Mouse (Mus musculus) myocyte (in vitro differentiated cells): Measurements from ENCODE around the gene Ambn. TPM values are rescaled to one million over a fixed set of nuclear protein-coding genes. Genes with fewer than 3 reads are reported as not detected.
"Not testable (repeated sequence)": the region's sequence is repeated elsewhere in the genome, so short reads cannot be mapped to it uniquely, and the experiment has no call there.

Source experiments
- H3K27me3 ChIP-seq: one replicate; pipeline ENCODE4 v1.6.1; 2011; ENCODE audit not compliant: control insufficient read depth, insufficient read depth, insufficient read length
- H3K36me3 ChIP-seq: one replicate; pipeline ENCODE4 v1.6.1; 2011; ENCODE audit not compliant: control insufficient read depth, insufficient read depth
- H3K4me2 ChIP-seq: one replicate; pipeline ENCODE4 v1.6.1; 2011; ENCODE audit warnings: low read depth, control low read depth
- H3K4me3 ChIP-seq: one replicate; pipeline ENCODE4 v1.5.1; 2011; ENCODE audit warnings: mild to moderate bottlenecking, control low read depth, moderate library complexity
- H3K79me2 ChIP-seq: one replicate; pipeline ENCODE4 v1.6.1; 2011; ENCODE audit not compliant: control insufficient read depth, insufficient read depth
- H3ac ChIP-seq: one replicate; pipeline ENCODE4 v1.6.1; 2011; ENCODE audit not compliant: control insufficient read depth, insufficient read length
- CEBPB ChIP-seq: IDR thresholded peaks from 2 replicates; pipeline ENCODE4 v1.6.1; 2011; ENCODE audit warnings: mild to moderate bottlenecking, moderate library complexity; ENCODE audit not compliant: poor library complexity, insufficient read depth, severe bottlenecking
- E2F4 ChIP-seq: IDR thresholded peaks from one replicate; pipeline ENCODE4 v1.6.1; 2011; ENCODE audit warnings: mild to moderate bottlenecking, control low read depth, moderate library complexity; ENCODE audit not compliant: insufficient read depth
- MAX ChIP-seq: IDR thresholded peaks from one replicate; pipeline ENCODE4 v1.6.1; 2011; ENCODE audit warnings: low read depth, mild to moderate bottlenecking, control low read depth
- MYOD1 ChIP-seq, 3 experiments: IDR thresholded peaks; one replicate each; pipeline ENCODE4 v1.6.1; 2011; ENCODE audit warnings: control low read depth in 2 of 3, low read depth in 2 of 3, mild to moderate bottlenecking in 2 of 3, moderate library complexity in 1 of 3; ENCODE audit not compliant: insufficient read length in 2 of 3, control insufficient read depth in 1 of 3
- MYOG ChIP-seq, 3 experiments: IDR thresholded peaks; one replicate each; pipeline ENCODE4 v1.6.1; 2011; ENCODE audit warnings: control low read depth in 2 of 3, low read depth in 2 of 3, mild to moderate bottlenecking in 2 of 3; ENCODE audit not compliant: insufficient read length in 2 of 3, control insufficient read depth in 1 of 3, insufficient read depth in 1 of 3
- POLR2A ChIP-seq: IDR thresholded peaks from one replicate; pipeline ENCODE4 v1.6.1; 2011; ENCODE audit warnings: low read depth, mild to moderate bottlenecking, control low read depth, moderate library complexity; ENCODE audit not compliant: insufficient read length
- POLR2AphosphoS2 ChIP-seq: IDR thresholded peaks from one replicate; pipeline ENCODE4 v1.6.1; 2011; ENCODE audit warnings: low read depth, control low read depth; ENCODE audit not compliant: insufficient read length
- REST ChIP-seq: IDR thresholded peaks from one replicate; pipeline ENCODE4 v1.6.1; 2011; ENCODE audit warnings: mild to moderate bottlenecking, control low read depth, moderate library complexity; ENCODE audit not compliant: insufficient read depth, insufficient read length
- SRF ChIP-seq: IDR thresholded peaks from one replicate; pipeline ENCODE4 v1.6.1; 2011; ENCODE audit warnings: low read depth; ENCODE audit not compliant: control insufficient read depth, insufficient read length
- TCF12 ChIP-seq: IDR thresholded peaks from one replicate; pipeline ENCODE4 v1.6.1; 2011; ENCODE audit warnings: mild to moderate bottlenecking, control low read depth; ENCODE audit not compliant: poor library complexity, insufficient read depth, severe bottlenecking
- TCF3 ChIP-seq: IDR thresholded peaks from one replicate; pipeline ENCODE4 v1.6.1; 2011; ENCODE audit warnings: low read depth, control low read depth; ENCODE audit not compliant: insufficient read length
- USF1 ChIP-seq: IDR thresholded peaks from one replicate; pipeline ENCODE4 v1.6.1; 2011; ENCODE audit warnings: low read depth, mild to moderate bottlenecking, control low read depth, moderate library complexity
- polyA plus RNA-seq: library from polyadenylated mRNA; unstranded; fragments of >200 nt; fragmentation: generic; extraction: Trizol; gene quantifications from one replicate; pipeline ENCODE4 v1.2.1, GENCODE M21; 2012; ENCODE audit warnings: missing spikeins

The Ambn gene
- not detected for polyA plus RNA-seq

- TF ChIP-seq MYOD1 (IDR thresholded peaks at IDR 0.05; ENCODE audit: control insufficient read depth in 1 of 3, insufficient read length in 2 of 3, low read depth in 2 of 3) = no peak
- no peak for TF ChIP-seq POLR2AphosphoS2
- TF ChIP-seq REST = no peak
- no peak for TF ChIP-seq SRF
- no peak for TF ChIP-seq E2F4
- TF ChIP-seq USF1 = no peak
- TF ChIP-seq TCF12 = no peak
- no peak for TF ChIP-seq MYOG (IDR thresholded peaks at IDR 0.05; ENCODE audit: control insufficient read depth in 1 of 3, insufficient read depth in 1 of 3, insufficient read length in 2 of 3, low read depth in 2 of 3)
- no peak for TF ChIP-seq TCF3
- TF ChIP-seq MAX = no peak
- TF ChIP-seq CEBPB = no peak
- TF ChIP-seq POLR2A = no peak
- Histone ChIP-seq H3K4me2 (no peak within 1 kb of the TSS), H3K27me3 (no peaks in the 10 kb centered on the region), H3K4me3 (no peak within 1 kb of the TSS), H3K79me2 (no peaks in the 10 kb centered on the region), H3K36me3 (no peaks in the 10 kb centered on the region), H3ac (no peak within 1 kb of the TSS)
These were observed at the start of gene Ambn for GRCm38 (mm10) chr5:88455691-88456090. TSS of gene Ambn (plus strand) at chr5:88455991.

- no peaks in the 10 kb centered on the region for H3K27me3 ChIP-seq
- no peaks in the 10 kb centered on the region for H3K79me2 ChIP-seq
- no peak overlapping the region for H3ac ChIP-seq
- H3K4me3 ChIP-seq = no peak overlapping the region
- TF ChIP-seq TCF12 (no peak), MAX (no peak), POLR2AphosphoS2 (no peak)
- H3K36me3 ChIP-seq = no peaks in the 10 kb centered on the region
- H3K4me2 ChIP-seq = no peak overlapping the region
These were observed 35.3 kb upstream of the Ambn start for GRCm38 (mm10) chr5:88420319-88421065.

GRCm38 (mm10) chr5:88424892-88425291 lies 30.9 kb upstream of the Ambn start:
- not testable (repeated sequence) for H3K4me2 ChIP-seq

GRCm38 (mm10) chr5:88426753-88427152 lies 29.0 kb upstream of the Ambn start:
- no peaks in the 10 kb centered on the region for H3K36me3 ChIP-seq
- TF ChIP-seq POLR2AphosphoS2 (no peak), CEBPB (no peak), MAX (no peak), MYOG (IDR thresholded peaks at IDR 0.05; ENCODE audit: control insufficient read depth in 1 of 3, insufficient read depth in 1 of 3, insufficient read length in 2 of 3, low read depth in 2 of 3) (no peak), SRF (no peak), TCF3 (no peak), TCF12 (no peak), REST (no peak), USF1 (no peak), POLR2A (no peak), MYOD1 (IDR thresholded peaks at IDR 0.05; ENCODE audit: control insufficient read depth in 1 of 3, insufficient read length in 2 of 3, low read depth in 2 of 3) (no peak), E2F4 (no peak)
- H3K4me2 ChIP-seq = no peak overlapping the region
- H3K4me3 ChIP-seq = no peak overlapping the region
- no peaks in the 10 kb centered on the region for H3K27me3 ChIP-seq
- H3K79me2 ChIP-seq = no peaks in the 10 kb centered on the region
- H3ac ChIP-seq = no peak overlapping the region

More at GRCm38 (mm10) chr5:88424892-88425291, 30.9 kb upstream of the Ambn start:
- H3K79me2 ChIP-seq, H3ac ChIP-seq, H3K36me3 ChIP-seq, H3K27me3 ChIP-seq, H3K4me3 ChIP-seq: not testable (repeated sequence)

GRCm38 (mm10) chr5:88467471-88467870 lies 11.7 kb downstream of the Ambn start:
- no peaks in the 10 kb centered on the region for H3K79me2 ChIP-seq
- H3K4me3 ChIP-seq = no peak overlapping the region
- no peak for TF ChIP-seq MYOD1 (IDR thresholded peaks at IDR 0.05; ENCODE audit: control insufficient read depth in 1 of 3, insufficient read length in 2 of 3, low read depth in 2 of 3)
- no peak for TF ChIP-seq POLR2A
- TF ChIP-seq REST = no peak
- no peak for TF ChIP-seq TCF12
- no peak for TF ChIP-seq E2F4
- no peak for TF ChIP-seq POLR2AphosphoS2
- no peak for TF ChIP-seq MAX
- TF ChIP-seq CEBPB = no peak
- TF ChIP-seq TCF3 = no peak
- TF ChIP-seq MYOG (IDR thresholded peaks at IDR 0.05; ENCODE audit: control insufficient read depth in 1 of 3, insufficient read depth in 1 of 3, insufficient read length in 2 of 3, low read depth in 2 of 3) = no peak
- no peak for TF ChIP-seq SRF
- TF ChIP-seq USF1 = no peak
- no peaks in the 10 kb centered on the region for H3K27me3 ChIP-seq
- no peaks in the 10 kb centered on the region for H3K36me3 ChIP-seq
- no peak overlapping the region for H3K4me2 ChIP-seq
- no peak overlapping the region for H3ac ChIP-seq
